Mouse (Mus musculus): ENCODE measurements at regions not wholly inside any gene's neighbourhood (a gene's known extent, or its start where the extent isn't known, plus 50 kb on each side); places are given as distances from the start of the nearest gene placed in this dataset.

DNA sequence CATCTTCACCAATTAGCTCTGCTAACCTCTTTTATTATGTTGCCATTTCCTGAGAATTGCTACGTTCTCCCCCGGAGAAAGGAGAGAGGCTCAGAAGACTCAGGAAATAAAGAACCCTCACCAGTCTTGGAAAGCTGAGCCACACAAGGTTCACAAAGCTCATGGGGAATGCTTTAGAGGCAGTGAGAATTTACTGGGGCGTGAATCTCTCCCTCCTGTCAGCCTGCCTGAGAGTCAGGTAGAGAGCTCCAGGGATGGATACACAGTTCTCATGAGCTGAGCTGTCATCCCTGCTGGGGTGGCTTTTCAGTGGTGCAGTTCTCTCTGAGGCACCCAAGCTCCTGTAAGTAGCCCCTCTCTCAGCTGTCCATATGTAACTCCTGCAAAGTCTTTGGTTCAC, 203.0 kb upstream of the Ndst3 start:
- TF ChIP-seq PAX5 (IDR thresholded peaks at IDR 0.05; ENCODE audit: low read length) = no peak
- TF ChIP-seq CTCF (conservative IDR thresholded peaks at IDR 0.05 in 1 of 2, IDR thresholded peaks at IDR 0.05 in 1 of 2; ENCODE audit: low read depth in 2 of 2, low read length in 2 of 2) = no peak
- no peak for TF ChIP-seq USF1 (IDR thresholded peaks at IDR 0.05; ENCODE audit: low read depth, low read length)
- TF ChIP-seq POLR2AphosphoS2 (IDR thresholded peaks at IDR 0.05; ENCODE audit: low read depth, low read length) = no peak
- no peak for TF ChIP-seq POLR2A (IDR thresholded peaks at IDR 0.05; ENCODE audit: low read depth, low read length)
- no peak for TF ChIP-seq MAX (IDR thresholded peaks at IDR 0.05; ENCODE audit: low read length)
